Mouse (Mus musculus) ES-E14 (cell line): ENCODE data around the gene Hes6. TPM values are rescaled to one million over a fixed set of nuclear protein-coding genes. Genes with fewer than 3 reads are reported as not detected.

Experiments
- DNase-seq: peaks from one replicate; pipeline ENCODE4 v3.0.0-alpha.2; 2013; ENCODE audit warnings: low read depth, low spot score
- H3K27ac ChIP-seq: 2 replicates; pipeline ENCODE4 v1.5.1; 2012; ENCODE audit warnings: low read depth, mild to moderate bottlenecking, low read length, moderate library complexity, mixed read lengths; ENCODE audit not compliant: poor library complexity, insufficient read depth, severe bottlenecking
- H3K36me3 ChIP-seq: 2 replicates; pipeline ENCODE4 v1.6.1; 2012; ENCODE audit warnings: mild to moderate bottlenecking, low read length, moderate library complexity, mixed read lengths; ENCODE audit not compliant: control insufficient read depth, poor library complexity, insufficient read depth, severe bottlenecking
- H3K4me1 ChIP-seq, 2 experiments: fragments of 150-350 bp in 1 of 2; sonication (generic) in 1 of 2; 2 replicates each; pipeline ENCODE4 v1.6.1; 2012; ENCODE audit warnings: low read length in 2 of 2, mild to moderate bottlenecking in 1 of 2, mixed read lengths in 1 of 2; ENCODE audit not compliant: control insufficient read depth in 2 of 2, insufficient read depth in 2 of 2, poor library complexity in 1 of 2
- H3K4me3 ChIP-seq, 2 experiments: fragments of 150-350 bp in 1 of 2; sonication (generic) in 1 of 2; 2 replicates each; pipeline ENCODE4 v1.5.1; 2012; ENCODE audit warnings: low read length in 2 of 2, low read depth in 1 of 2, mild to moderate bottlenecking in 1 of 2, mixed read lengths in 1 of 2; ENCODE audit not compliant: insufficient read depth in 1 of 2, poor library complexity in 1 of 2, severe bottlenecking in 1 of 2
- H3K9ac ChIP-seq: 2 replicates; pipeline ENCODE4 v1.6.1; 2012; ENCODE audit warnings: low read depth, mild to moderate bottlenecking, low read length, mixed read lengths; ENCODE audit not compliant: poor library complexity, insufficient read depth, severe bottlenecking
- H3K9me3 ChIP-seq: fragments of 150-350 bp; sonication (generic); 2 replicates; pipeline ENCODE4 v1.6.1; 2012; ENCODE audit warnings: low read depth, mild to moderate bottlenecking, low read length; ENCODE audit not compliant: control insufficient read depth, insufficient read depth
- CHD2 ChIP-seq: IDR thresholded peaks from 2 replicates; pipeline ENCODE4 v1.6.1; 2014; ENCODE audit warnings: mild to moderate bottlenecking, low read depth, low read length, inconsistent platforms
- HCFC1 ChIP-seq: IDR thresholded peaks from 2 replicates; pipeline ENCODE4 v1.6.1; 2012; ENCODE audit warnings: low read length, inconsistent platforms, borderline replicate concordance; ENCODE audit not compliant: insufficient read depth
- MAFK ChIP-seq: IDR thresholded peaks from 2 replicates; pipeline ENCODE4 v1.6.1; 2014; ENCODE audit warnings: mild to moderate bottlenecking, low read depth, low read length, inconsistent platforms; ENCODE audit not compliant: insufficient read depth
- ZC3H11A ChIP-seq: IDR thresholded peaks from 2 replicates; pipeline ENCODE4 v1.6.1; 2012; ENCODE audit warnings: low read depth, mild to moderate bottlenecking, inconsistent platforms, low read length, borderline replicate concordance
- ZNF384 ChIP-seq: IDR thresholded peaks from 2 replicates; pipeline ENCODE4 v1.6.1; 2012; ENCODE audit warnings: low read depth, low read length, inconsistent platforms
- in situ Hi-C, 2 experiments: fragments of 600-800 bp; cut with MboI; formaldehyde crosslinking; loops; one replicate each; pipeline ENCODE4 v1.15.1; 2025; ENCODE audit warnings: low sequenced_read_pairs in 2 of 2, inconsistent platforms in 1 of 2; ENCODE audit not compliant: unreplicated experiment in 2 of 2
- total RNA-seq: library from RNA; depleted of rRNA; stranded (reverse); fragments of 300-350 nt; gene quantifications from 2 replicates; pipeline ENCODE4 v1.2.3, GENCODE M21; 2012

Hes6 gene
- total RNA-seq, 1 experiment = 13.3 TPM

- in situ Hi-C loops = no loop called here
- no peaks in the 10 kb centered on the region for H3K36me3 ChIP-seq
- no peaks in the 10 kb centered on the region for H3K9me3 ChIP-seq
- peak within 1 kb of the TSS; percentile 70 to 90 for H3K4me3 ChIP-seq
- DNase-seq = peak; percentile 97
- no peak within 1 kb of the TSS for H3K27ac ChIP-seq
- no peaks in the 10 kb centered on the region; a peak in 1 of 4 replicates for H3K4me1 ChIP-seq
- H3K9ac ChIP-seq = peak within 1 kb of the TSS; percentile 66
- TF ChIP-seq HCFC1 (no peak), MAFK (no peak), ZNF384 (no peak), CHD2 (peak; percentile 91)
Observed at GRCm38 (mm10) chr1:91459059-91459809, 45.4 kb upstream of the Hes6 start, which contains the start of gene Per2. Gene Per2, minus strand, starts transcription at chr1:91459324.

GRCm38 (mm10) chr1:91458223-91458861 is 44.5 kb upstream of the Hes6 start:
- H3K4me1 ChIP-seq = no peaks in the 10 kb centered on the region; a peak in 1 of 4 replicates
- H3K36me3 ChIP-seq = no peaks in the 10 kb centered on the region
- no peaks in the 10 kb centered on the region for H3K9me3 ChIP-seq
- peak overlapping the region; percentile 62 to 90; a peak in 3 of 4 replicates for H3K4me3 ChIP-seq
- no peak overlapping the region for H3K27ac ChIP-seq
- in situ Hi-C loops = no loop called here
- no peak for TF ChIP-seq ZC3H11A
- TF ChIP-seq ZNF384 = no peak
- no peak for TF ChIP-seq MAFK
- TF ChIP-seq CHD2 = no peak
- TF ChIP-seq HCFC1 = no peak
- DNase-seq = no peak
- H3K9ac ChIP-seq = no peak overlapping the region

GRCm38 (mm10) chr1:91457698-91458097 is 43.9 kb upstream of the Hes6 start:
- DNase-seq = no peak
- H3K9ac ChIP-seq = no peak overlapping the region
- no peaks in the 10 kb centered on the region; a peak in 1 of 4 replicates for H3K4me1 ChIP-seq
- in situ Hi-C loops = no loop called here
- H3K27ac ChIP-seq = no peak overlapping the region
- TF ChIP-seq HCFC1 = no peak
- TF ChIP-seq MAFK = no peak
- no peak for TF ChIP-seq CHD2
- TF ChIP-seq ZNF384 = no peak
- no peak overlapping the region for H3K4me3 ChIP-seq
- no peaks in the 10 kb centered on the region for H3K36me3 ChIP-seq
- no peaks in the 10 kb centered on the region for H3K9me3 ChIP-seq

- H3K9me3 ChIP-seq = no peaks in the 10 kb centered on the region
- in situ Hi-C loops = no loop called here
- no peaks in the 10 kb centered on the region; a peak in 1 of 4 replicates for H3K4me1 ChIP-seq
- H3K27ac ChIP-seq = no peak overlapping the region
- H3K4me3 ChIP-seq = no peak overlapping the region
- no peak overlapping the region for H3K9ac ChIP-seq
- TF ChIP-seq CHD2 (no peak), ZC3H11A (no peak), ZNF384 (no peak), MAFK (no peak), HCFC1 (no peak)
- no peaks in the 10 kb centered on the region for H3K36me3 ChIP-seq
- no peak for DNase-seq
Observed at GRCm38 (mm10) chr1:91457116-91457515, 43.3 kb upstream of the Hes6 start.

- H3K9me3 ChIP-seq = no peaks in the 10 kb centered on the region
- no peak overlapping the region for H3K9ac ChIP-seq
- H3K4me1 ChIP-seq = no peaks in the 10 kb centered on the region; a peak in 1 of 4 replicates
- in situ Hi-C loops = no loop called here
- TF ChIP-seq ZC3H11A = no peak
- TF ChIP-seq CHD2 = no peak
- no peak for TF ChIP-seq HCFC1
- TF ChIP-seq ZNF384 = no peak
- no peak for TF ChIP-seq MAFK
- H3K36me3 ChIP-seq = no peaks in the 10 kb centered on the region
- H3K4me3 ChIP-seq = no peak overlapping the region
- no peak for DNase-seq
- H3K27ac ChIP-seq = no peak overlapping the region
Observed at GRCm38 (mm10) chr1:91456301-91456801, 42.5 kb upstream of the Hes6 start.
